Mouse (Mus musculus): Measurements from ENCODE around the gene Fancc. TPM values are rescaled to one million over a fixed set of nuclear protein-coding genes. Genes with fewer than 3 reads are reported as not detected.

Fancc gene
- polyA plus RNA-seq, 1 experiment from 2014 or later, result 16.1 TPM

DNA sequence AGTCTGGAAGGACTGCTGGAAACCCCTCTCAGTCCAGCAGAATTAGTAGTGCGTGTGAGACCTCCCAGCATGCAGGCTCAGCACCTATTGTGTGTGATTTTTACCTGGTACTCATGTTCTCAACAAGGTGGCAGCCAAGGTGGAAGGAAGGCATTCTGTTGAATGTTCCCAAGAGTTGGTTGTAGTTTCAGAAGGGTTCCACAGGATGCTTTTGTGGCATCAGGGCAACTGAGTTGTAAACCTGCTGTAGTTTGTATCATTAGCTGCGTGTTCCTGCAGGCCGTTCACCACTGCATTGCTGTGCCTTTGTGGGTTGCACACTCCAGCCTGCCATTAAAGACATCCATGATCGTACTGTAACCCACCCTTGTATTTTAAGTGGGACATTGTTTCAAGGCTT lies 238.4 kb downstream of the Fancc start:
- Histone ChIP-seq H3K4me1 (peaks cover 13% of the 10 kb centered on the region), H3K27me3 (replicated peaks) (no peaks in the 10 kb centered on the region), H3K9ac (no peak overlapping the region), H3K9me3 (no peaks in the 10 kb centered on the region), H3K4me3 (no peak overlapping the region), H3K27ac (no peak overlapping the region), H3K4me2 (no peak overlapping the region), H3K36me3 (replicated peaks) (no peaks in the 10 kb centered on the region)
- 85% methylated on average over 4 of the region's 4 CpGs for WGBS
- ATAC-seq (replicated peaks), result no peak

DNA sequence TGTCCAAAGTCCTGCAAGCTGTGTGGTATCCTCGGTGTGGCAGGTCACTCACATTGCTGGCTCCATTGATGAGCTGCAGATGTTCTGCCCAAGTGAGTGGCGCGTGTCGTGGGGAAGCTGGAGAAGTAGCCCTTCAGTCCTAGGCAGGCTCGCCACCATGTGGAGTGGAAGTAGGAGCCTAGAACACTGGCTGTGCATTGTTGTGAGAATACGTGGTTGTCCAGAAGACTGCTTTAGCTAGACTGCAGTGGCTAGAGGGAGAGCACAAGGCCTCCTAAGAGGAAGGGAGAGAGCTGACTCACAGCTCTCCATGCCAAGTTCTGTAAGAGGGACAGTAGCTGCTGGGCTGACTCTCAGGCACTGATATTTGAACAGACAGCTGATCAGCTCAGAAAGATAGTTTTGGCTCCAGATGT lies 238.9 kb downstream of the Fancc start:
- no peaks in the 10 kb centered on the region for H3K36me3 ChIP-seq (replicated peaks)
- no peak overlapping the region for H3K9ac ChIP-seq
- H3K27me3 ChIP-seq (replicated peaks), result no peaks in the 10 kb centered on the region
- no peak overlapping the region for H3K4me2 ChIP-seq
- no peak overlapping the region for H3K27ac ChIP-seq
- H3K9me3 ChIP-seq, result no peaks in the 10 kb centered on the region
- 81% methylated on average over 6 of the region's 6 CpGs for WGBS
- no peak overlapping the region for H3K4me3 ChIP-seq
- peaks cover 13% of the 10 kb centered on the region for H3K4me1 ChIP-seq
- no peak for ATAC-seq (replicated peaks)

DNA sequence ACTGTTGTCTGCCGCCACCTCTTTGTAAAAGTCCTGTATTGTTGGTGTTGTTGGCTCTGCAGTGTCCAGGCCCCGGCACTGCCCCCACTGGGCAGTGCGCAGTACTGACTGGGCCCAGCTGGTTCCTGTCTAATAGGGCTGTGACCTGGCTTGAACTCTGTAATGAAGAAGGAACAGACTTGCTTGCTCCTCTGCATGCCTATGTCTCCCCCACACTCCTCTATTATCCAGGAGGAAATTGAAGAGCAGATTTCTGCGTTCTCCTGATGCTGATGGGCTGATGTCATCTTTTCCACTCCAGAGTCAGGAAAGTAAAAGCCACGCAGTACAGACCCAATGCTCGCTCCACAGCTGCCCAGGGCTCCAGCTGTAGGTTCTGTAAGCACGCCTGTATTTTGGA lies 240.3 kb downstream of the Fancc start:
- no peak overlapping the region for H3K9ac ChIP-seq
- no peaks in the 10 kb centered on the region for H3K36me3 ChIP-seq (replicated peaks)
- H3K9me3 ChIP-seq, result no peaks in the 10 kb centered on the region
- H3K4me3 ChIP-seq, result no peak overlapping the region
- 75% methylated on average over 7 of the region's 7 CpGs for WGBS
- H3K27me3 ChIP-seq (replicated peaks), result no peaks in the 10 kb centered on the region
- H3K4me2 ChIP-seq, result no peak overlapping the region
- H3K27ac ChIP-seq, result no peak overlapping the region
- ATAC-seq (replicated peaks), result no peak
- peaks cover 13% of the 10 kb centered on the region for H3K4me1 ChIP-seq

GRCm38 (mm10) chr13:63256146-63256545 lies 240.9 kb downstream of the Fancc start:
- no peak overlapping the region for H3K9ac ChIP-seq
- H3K4me2 ChIP-seq, result no peak overlapping the region
- no peak for ATAC-seq (replicated peaks)
- 85% methylated on average over 6 of the region's 6 CpGs for WGBS
- peaks cover 11% of the 10 kb centered on the region for H3K4me1 ChIP-seq
- H3K36me3 ChIP-seq (replicated peaks), result no peaks in the 10 kb centered on the region
- no peaks in the 10 kb centered on the region for H3K9me3 ChIP-seq
- no peak overlapping the region for H3K27ac ChIP-seq
- no peaks in the 10 kb centered on the region for H3K27me3 ChIP-seq (replicated peaks)
- no peak overlapping the region for H3K4me3 ChIP-seq

DNA sequence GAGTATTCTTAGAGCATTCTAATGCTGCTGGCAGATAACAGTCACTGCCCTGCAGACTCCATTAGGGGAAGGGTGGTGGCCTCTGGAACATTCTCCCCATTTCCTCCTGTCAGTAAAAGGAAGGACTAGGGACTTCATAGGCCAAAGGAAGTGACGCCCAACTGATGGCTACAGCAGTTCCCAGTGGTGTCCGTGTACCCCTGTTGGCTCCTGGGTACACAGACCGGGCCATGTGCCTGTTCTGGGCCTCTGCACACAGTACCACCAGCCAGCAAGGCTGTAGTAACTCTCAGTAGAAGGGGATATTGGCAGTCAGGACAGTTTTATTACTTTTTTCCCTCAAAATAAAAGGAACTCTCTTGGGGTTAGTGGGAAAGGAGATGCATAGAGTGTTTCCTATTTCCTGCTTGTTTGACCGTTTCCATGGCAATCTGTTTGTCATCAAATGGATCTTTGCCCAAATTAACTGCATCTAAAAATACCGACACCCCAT lies 241.5 kb downstream of the Fancc start:
- Histone ChIP-seq H3K4me1 (peaks cover 6% of the 10 kb centered on the region), H3K4me3 (no peak overlapping the region), H3K4me2 (no peak overlapping the region), H3K9me3 (no peaks in the 10 kb centered on the region), H3K27me3 (replicated peaks) (no peaks in the 10 kb centered on the region), H3K9ac (no peak overlapping the region), H3K27ac (no peak overlapping the region), H3K36me3 (replicated peaks) (no peaks in the 10 kb centered on the region)
- WGBS, result 85% methylated on average over 5 of the region's 5 CpGs
- ATAC-seq (replicated peaks), result no peak

DNA sequence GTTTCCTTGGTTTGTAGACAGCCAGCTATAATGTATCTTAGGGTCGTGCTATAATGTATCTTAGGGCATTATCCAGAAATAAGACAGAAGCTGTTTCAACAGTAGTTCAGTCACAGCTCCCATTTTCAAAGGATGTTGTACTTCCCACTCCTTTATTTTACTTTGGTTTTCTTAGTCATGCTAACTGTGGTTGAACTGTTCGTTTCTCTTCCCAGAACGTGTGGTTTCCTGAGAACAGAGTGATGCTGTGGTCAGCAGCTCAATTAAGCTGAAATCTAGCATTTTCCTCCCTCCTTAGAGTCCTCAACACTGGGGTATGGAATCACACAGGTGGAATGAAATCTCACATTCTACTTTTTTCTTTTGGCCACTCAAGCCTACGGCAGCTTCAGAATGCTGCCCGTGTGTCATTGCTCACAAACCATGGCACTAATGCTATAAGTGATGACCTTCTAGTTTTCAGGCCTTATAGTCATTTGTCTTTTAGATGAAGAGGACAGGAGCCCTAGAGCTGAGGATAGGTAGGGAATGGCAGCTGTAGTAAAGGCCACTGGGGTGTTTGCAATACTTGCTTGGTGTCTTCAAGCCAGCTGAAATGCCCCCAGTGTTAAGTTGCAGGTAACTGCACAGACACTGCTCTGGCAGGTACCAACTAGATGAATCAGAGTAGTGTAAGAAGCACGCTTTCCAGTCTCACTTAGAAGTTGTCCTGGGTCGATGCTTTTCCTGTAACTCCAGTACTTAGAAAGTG lies 243.0 kb downstream of the Fancc start:
- H3K9ac ChIP-seq, result no peak overlapping the region
- no peak overlapping the region for H3K27ac ChIP-seq
- no peak for ATAC-seq (replicated peaks)
- H3K27me3 ChIP-seq (replicated peaks), result no peaks in the 10 kb centered on the region
- H3K4me3 ChIP-seq, result no peak overlapping the region
- H3K4me2 ChIP-seq, result no peak overlapping the region
- H3K4me1 ChIP-seq, result no peaks in the 10 kb centered on the region
- H3K9me3 ChIP-seq, result no peaks in the 10 kb centered on the region
- WGBS, result 96% methylated on average over 7 of the region's 7 CpGs
- no peaks in the 10 kb centered on the region for H3K36me3 ChIP-seq (replicated peaks)

- WGBS, result 83% methylated on average over 5 of the region's 5 CpGs
- H3K36me3 ChIP-seq (replicated peaks), result no peaks in the 10 kb centered on the region
- no peak overlapping the region for H3K4me3 ChIP-seq
- no peaks in the 10 kb centered on the region for H3K27me3 ChIP-seq (replicated peaks)
- H3K9me3 ChIP-seq, result no peaks in the 10 kb centered on the region
- no peak overlapping the region for H3K27ac ChIP-seq
- no peak for ATAC-seq (replicated peaks)
- H3K4me1 ChIP-seq, result no peaks in the 10 kb centered on the region
- H3K4me2 ChIP-seq, result no peak overlapping the region
- H3K9ac ChIP-seq, result no peak overlapping the region
These were observed 243.9 kb downstream of the Fancc start for GRCm38 (mm10) chr13:63253147-63253546.

- WGBS, result 98% methylated on average over 2 of the region's 2 CpGs
These were observed 244.6 kb downstream of the Fancc start for GRCm38 (mm10) chr13:63252295-63253010.

DNA sequence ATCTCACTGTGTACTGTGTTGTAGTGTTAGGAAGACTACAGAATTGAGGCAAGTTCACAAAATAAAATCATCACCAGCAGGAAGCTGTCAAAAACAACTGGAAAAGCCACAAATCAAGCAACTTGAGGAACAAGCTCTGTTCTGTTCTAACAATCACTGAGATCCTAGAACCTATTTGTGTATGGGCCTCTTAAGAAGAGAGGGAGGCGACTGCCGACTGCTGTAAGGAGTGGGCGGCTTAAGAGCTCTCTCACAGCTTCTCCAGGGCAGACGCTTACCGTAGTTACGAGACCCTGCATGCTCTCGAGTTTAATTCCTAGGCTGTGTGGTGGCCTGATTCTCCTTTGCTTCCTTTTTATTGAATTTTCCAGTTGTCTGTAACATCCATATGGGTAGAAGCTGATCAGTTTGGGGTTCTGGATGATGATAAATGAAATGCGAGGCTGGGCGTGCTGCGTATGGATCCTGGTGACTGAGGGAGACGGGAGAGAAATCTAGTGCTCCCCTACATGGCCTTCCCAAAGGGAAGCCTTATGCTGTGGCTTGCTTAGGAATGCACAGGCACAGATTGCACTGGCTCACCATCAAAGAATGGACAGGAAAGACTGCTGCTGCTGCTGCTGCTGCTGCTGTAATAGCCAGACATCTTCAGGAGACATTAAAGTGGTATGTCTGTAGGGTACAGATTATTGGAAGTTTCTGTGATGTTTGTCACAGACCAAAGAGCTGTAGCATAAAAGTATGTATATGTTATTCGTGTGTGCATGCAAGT lies 245.8 kb downstream of the Fancc start:
- no peak overlapping the region for H3K4me3 ChIP-seq
- ATAC-seq (replicated peaks), result 0 out of 2 replicates have a peak, but pooled peaks have one; percentile 25
- WGBS, result 56% methylated on average over 12 of the region's 12 CpGs
- no peak overlapping the region for H3K4me2 ChIP-seq
- no peaks in the 10 kb centered on the region for H3K4me1 ChIP-seq
- no peak overlapping the region for H3K27ac ChIP-seq
- H3K9ac ChIP-seq, result no peak overlapping the region
- H3K9me3 ChIP-seq, result no peaks in the 10 kb centered on the region
- no peaks in the 10 kb centered on the region for H3K36me3 ChIP-seq (replicated peaks)
- H3K27me3 ChIP-seq (replicated peaks), result no peaks in the 10 kb centered on the region

More at GRCm38 (mm10) chr13:63252295-63253010, 244.6 kb downstream of the Fancc start:
- no peak for ATAC-seq (replicated peaks)
- Histone ChIP-seq H3K4me2 (no peak overlapping the region), H3K9me3 (no peaks in the 10 kb centered on the region), H3K27me3 (replicated peaks) (no peaks in the 10 kb centered on the region), H3K9ac (no peak overlapping the region), H3K4me3 (no peak overlapping the region), H3K36me3 (replicated peaks) (no peaks in the 10 kb centered on the region), H3K27ac (no peak overlapping the region), H3K4me1 (no peaks in the 10 kb centered on the region)

- H3K4me2 ChIP-seq, result no peak overlapping the region
- 92% methylated on average over 8 of the region's 8 CpGs for WGBS
- no peaks in the 10 kb centered on the region for H3K36me3 ChIP-seq (replicated peaks)
- no peak overlapping the region for H3K9ac ChIP-seq
- H3K27ac ChIP-seq, result no peak overlapping the region
- H3K4me3 ChIP-seq, result no peak overlapping the region
- no peak for ATAC-seq (replicated peaks)
- no peaks in the 10 kb centered on the region for H3K4me1 ChIP-seq
- no peaks in the 10 kb centered on the region for H3K9me3 ChIP-seq
- H3K27me3 ChIP-seq (replicated peaks), result no peaks in the 10 kb centered on the region
These were observed 246.6 kb downstream of the Fancc start for GRCm38 (mm10) chr13:63250441-63250980.

DNA sequence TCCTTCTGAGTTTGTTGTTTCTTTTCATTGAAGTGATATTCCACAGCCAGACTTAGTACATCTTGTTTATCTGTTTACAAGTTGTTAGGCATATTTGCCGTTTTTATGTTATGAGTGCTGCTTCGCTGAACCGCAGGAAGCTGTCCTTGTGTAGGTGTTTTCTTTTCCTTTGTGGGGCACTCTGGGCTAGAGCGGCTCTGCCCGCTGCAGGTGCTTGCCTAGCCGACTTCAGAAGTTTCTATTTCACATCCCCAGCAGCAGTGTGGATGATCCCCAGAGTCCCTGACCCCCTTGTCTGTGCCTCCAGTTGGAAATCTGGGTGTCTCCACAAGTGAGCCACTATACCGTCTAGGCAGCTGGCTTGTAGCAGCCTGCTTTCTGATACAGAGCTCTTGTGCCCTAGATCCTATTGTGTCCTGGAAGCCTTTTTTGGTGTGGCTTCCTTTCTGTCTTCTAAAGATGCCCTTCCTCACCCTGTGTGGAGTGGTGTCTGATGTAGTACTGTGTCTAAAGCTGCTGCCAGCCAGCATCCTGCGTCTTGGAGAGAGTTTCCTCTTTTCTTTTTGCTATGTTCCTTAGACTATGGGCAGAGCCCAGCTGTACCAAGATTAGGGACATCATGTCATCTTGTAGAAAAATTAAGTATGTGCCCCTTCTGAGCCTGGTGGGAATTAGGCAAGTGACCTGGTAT lies 247.2 kb downstream of the Fancc start:
- no peaks in the 10 kb centered on the region for H3K4me1 ChIP-seq
- H3K4me2 ChIP-seq, result no peak overlapping the region
- no peak overlapping the region for H3K27ac ChIP-seq
- H3K4me3 ChIP-seq, result no peak overlapping the region
- ATAC-seq (replicated peaks), result no peak
- H3K36me3 ChIP-seq (replicated peaks), result no peaks in the 10 kb centered on the region
- no peak overlapping the region for H3K9ac ChIP-seq
- H3K27me3 ChIP-seq (replicated peaks), result no peaks in the 10 kb centered on the region
- WGBS, result 75% methylated on average over 8 of the region's 8 CpGs
- no peaks in the 10 kb centered on the region for H3K9me3 ChIP-seq
